Mouse (Mus musculus) thymus, adult 2 months (tissue): ENCODE measurements around the gene Ifi35.
"Not testable (repeated sequence)": the region's sequence is repeated elsewhere in the genome, so short reads cannot be mapped to it uniquely, and the experiment has no call there.

Experiments
- CTCF ChIP-seq: fragments of 200-500 bp; IDR thresholded peaks from 2 replicates; pipeline ENCODE4 v1.5.1; 2012; ENCODE audit warnings: mild to moderate bottlenecking, control low read depth, low read length, moderate library complexity, borderline replicate concordance; ENCODE audit not compliant: control insufficient read depth, poor library complexity, insufficient read depth; ENCODE audit errors: extremely low read depth
- POLR2A ChIP-seq: fragments of 200-500 bp; IDR thresholded peaks from 2 replicates; pipeline ENCODE4 v1.6.1; 2012; ENCODE audit warnings: mild to moderate bottlenecking, low read length, control low read depth, moderate library complexity; ENCODE audit not compliant: control insufficient read depth, poor library complexity, insufficient read depth; ENCODE audit errors: extremely low read depth

DNA sequence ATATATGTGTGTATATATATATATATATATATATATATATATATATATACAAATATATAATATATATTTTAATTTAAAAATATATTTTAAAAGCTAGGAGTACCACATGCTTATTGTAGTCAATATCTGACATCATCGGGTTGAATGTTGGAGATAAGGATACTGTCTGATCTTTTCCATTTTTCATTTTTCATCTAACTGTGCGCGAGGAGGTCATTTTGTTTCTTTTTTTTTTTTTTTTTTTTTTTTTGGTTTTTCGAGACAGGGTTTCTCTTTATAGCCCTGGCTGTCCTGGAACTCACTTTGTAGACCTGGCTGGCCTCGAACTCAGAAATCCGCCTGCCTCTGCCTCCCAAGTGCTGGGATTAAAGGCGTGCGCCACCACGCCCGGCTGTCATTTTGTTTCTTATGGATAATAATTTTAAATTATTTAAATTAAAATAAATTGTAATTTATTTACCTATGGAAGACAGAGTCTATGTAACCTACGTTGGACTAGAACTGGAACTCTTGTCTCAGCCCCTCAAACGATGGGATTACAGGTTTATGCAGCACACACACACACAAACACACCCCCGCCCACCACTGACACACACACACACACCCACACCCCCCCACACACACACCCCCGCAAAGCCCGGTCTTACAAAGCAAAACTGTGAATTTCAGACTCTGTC, 6.6 kb upstream of the Ifi35 start:
- TF ChIP-seq CTCF, POLR2A: not testable (repeated sequence)
